Mouse (Mus musculus) spleen, adult 2 months (tissue): ENCODE measurements around the gene Gm44511.
"Not testable (repeated sequence)": the region's sequence is repeated elsewhere in the genome, so short reads cannot be mapped to it uniquely, and the experiment has no call there.

Experiments
- CTCF ChIP-seq: fragments of 200-500 bp; IDR thresholded peaks from 2 replicates; pipeline ENCODE4 v1.5.1; 2011; ENCODE audit warnings: mild to moderate bottlenecking, inconsistent platforms; ENCODE audit not compliant: insufficient read depth, insufficient read length, insufficient replicate concordance; ENCODE audit errors: extremely low read depth
- POLR2A ChIP-seq: fragments of 200-500 bp; IDR thresholded peaks from 2 replicates; pipeline ENCODE4 v1.6.1; 2011; ENCODE audit warnings: low read depth, low read length, inconsistent platforms

DNA sequence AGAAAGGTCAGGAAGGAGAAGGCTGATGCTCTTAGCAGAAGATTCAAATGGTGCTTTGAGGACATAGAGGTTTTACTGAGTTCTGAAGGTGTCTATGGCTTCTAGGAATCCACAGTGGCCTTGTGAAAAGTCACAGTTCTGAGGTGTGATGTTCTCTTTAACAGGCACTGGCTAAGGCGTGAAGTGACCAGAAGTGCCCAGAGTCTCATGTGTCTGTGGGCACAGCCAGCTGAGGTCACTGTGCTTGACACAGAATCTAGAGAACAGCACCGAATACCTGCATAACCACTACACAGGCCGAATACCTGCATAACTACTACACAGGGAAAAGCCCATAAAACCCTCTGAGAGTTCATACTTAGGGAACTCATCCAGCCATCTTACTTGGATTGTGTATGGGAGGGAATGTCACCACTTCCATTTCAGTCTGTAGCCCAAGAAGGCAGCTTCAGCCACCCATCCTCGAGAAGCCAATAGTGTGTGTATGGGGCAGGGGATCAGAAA lies 35.6 kb downstream of the Gm44511 start:
- TF ChIP-seq POLR2A, CTCF: not testable (repeated sequence)
